Mouse (Mus musculus) forebrain, embryonic 12.5 days (tissue): Measurements from ENCODE around the gene Gpn3. TPM values are rescaled to one million over a fixed set of nuclear protein-coding genes. Genes with fewer than 3 reads are reported as not detected.
"Not testable (repeated sequence)": the region's sequence is repeated elsewhere in the genome, so short reads cannot be mapped to it uniquely, and the experiment has no call there.

Experiments used
- ATAC-seq: fragments of 200-750 bp; cut with Nextera tagmentation; 2 replicates; pipeline ENCODE4 v1.8.0; 2017; ENCODE audit warnings: moderate TSS enrichment; ENCODE audit not compliant: low FRiP score
- H3K27ac ChIP-seq: fragments of 300-500 bp; sonication (generic); 2 replicates; pipeline ENCODE4 v1.5.1; 2016; ENCODE audit warnings: mild to moderate bottlenecking
- H3K27me3 ChIP-seq: fragments of 300-500 bp; sonication (generic); 2 replicates; pipeline ENCODE4 v1.6.1; 2016; ENCODE audit warnings: mild to moderate bottlenecking
- H3K36me3 ChIP-seq: fragments of 300-500 bp; sonication (generic); replicated peaks from 2 replicates; pipeline ENCODE4 v1.6.1; 2016; ENCODE audit warnings: mild to moderate bottlenecking
- H3K4me1 ChIP-seq: fragments of 300-500 bp; sonication (generic); 2 replicates; pipeline ENCODE4 v1.6.1; 2016
- H3K4me2 ChIP-seq: fragments of 300-500 bp; sonication (generic); 2 replicates; pipeline ENCODE4 v1.6.1; 2016; ENCODE audit warnings: mild to moderate bottlenecking, moderate library complexity
- H3K4me3 ChIP-seq: fragments of 300-500 bp; sonication (generic); replicated peaks from 2 replicates; pipeline ENCODE4 v1.5.1; 2016; ENCODE audit warnings: mild to moderate bottlenecking
- H3K9ac ChIP-seq: fragments of 300-500 bp; sonication (generic); 2 replicates; pipeline ENCODE4 v1.6.1; 2016; ENCODE audit warnings: mild to moderate bottlenecking
- H3K9me3 ChIP-seq: fragments of 300-500 bp; sonication (generic); 2 replicates; pipeline ENCODE4 v1.6.1; 2016
- WGBS: fragments of 180-500 bp; shearing (Covaris S2); methylation state at CpG from one replicate; pipeline ENCODE4 v1.1.7; 2016; 5-methylcytosine and 5-hydroxymethylcytosine counted together
- polyA plus RNA-seq: library from polyadenylated mRNA; unstranded; fragments of >200 nt; fragmentation: Nextera tagmentation; extraction: Ambion mirVana; gene quantifications from 2 replicates; pipeline ENCODE4 v1.2.1, GENCODE M21; 2016

Gene Gpn3
- polyA plus RNA-seq, 1 experiment from 2014 or later = 62.6 TPM

DNA sequence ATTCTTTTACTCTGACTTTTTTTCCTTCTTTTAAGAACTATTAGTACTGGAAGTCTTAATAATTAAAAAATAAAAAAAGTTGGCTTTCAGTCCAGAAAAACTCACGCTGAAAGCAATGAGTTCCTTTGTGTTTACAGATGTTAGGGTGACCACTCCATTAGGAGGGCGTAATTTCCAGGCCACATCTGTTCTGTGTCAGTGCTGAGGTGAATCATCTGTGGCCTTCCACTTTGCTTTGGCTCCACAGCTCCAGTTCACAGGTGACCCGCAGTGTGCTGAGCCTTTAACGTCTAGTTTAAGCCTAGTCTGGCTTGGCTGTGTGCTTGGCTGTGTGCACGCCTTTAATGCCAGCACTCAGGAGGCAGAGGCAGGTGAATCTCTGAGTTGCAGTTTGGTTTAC, 40.2 kb downstream of the Gpn3 start:
- no peak overlapping the region for H3K4me2 ChIP-seq
- no peak for ATAC-seq
- 87% methylated on average over 5 of the region's 5 CpGs for WGBS

DNA sequence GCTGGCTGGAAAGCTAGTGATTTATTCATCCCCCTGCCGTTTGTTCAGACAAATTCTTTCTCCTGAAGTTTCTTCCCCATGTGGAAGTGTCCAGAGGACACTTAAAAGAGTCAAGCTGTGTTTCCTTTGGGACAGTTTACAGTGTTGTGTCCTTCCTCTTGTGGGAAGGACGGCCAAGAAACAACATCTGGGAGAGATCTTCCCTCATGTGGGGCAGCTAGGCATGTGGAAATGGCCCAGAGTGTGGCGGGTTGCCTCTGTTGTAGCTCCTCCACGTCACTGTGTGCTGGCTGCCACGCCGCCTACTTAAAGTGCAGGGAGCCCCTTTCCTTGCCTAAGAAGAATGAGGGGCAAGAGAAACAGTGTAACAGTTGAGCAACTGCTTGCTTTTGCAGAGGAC, 41.1 kb downstream of the Gpn3 start:
- ATAC-seq = no peak
- peaks cover 6% of the 10 kb centered on the region; the same call in 1 of the 2 replicates for H3K36me3 ChIP-seq
- no peak overlapping the region for H3K27ac ChIP-seq
- H3K9ac ChIP-seq = no peak overlapping the region
- WGBS = 72% methylated on average over 6 of the region's 6 CpGs
- no peak overlapping the region for H3K4me3 ChIP-seq
- no peaks in the 10 kb centered on the region for H3K27me3 ChIP-seq
- H3K4me2 ChIP-seq = no peak overlapping the region
- H3K4me1 ChIP-seq = no peaks in the 10 kb centered on the region
- no peaks in the 10 kb centered on the region for H3K9me3 ChIP-seq

More for the DNA sequence above, 40.2 kb downstream of the Gpn3 start:
- H3K27ac ChIP-seq = no peak overlapping the region
- H3K9me3 ChIP-seq = no peaks in the 10 kb centered on the region
- no peaks in the 10 kb centered on the region for H3K27me3 ChIP-seq
- peaks cover 12% of the 10 kb centered on the region for H3K36me3 ChIP-seq
- H3K9ac ChIP-seq = no peak overlapping the region
- no peak overlapping the region for H3K4me3 ChIP-seq
- H3K4me1 ChIP-seq = no peaks in the 10 kb centered on the region

DNA sequence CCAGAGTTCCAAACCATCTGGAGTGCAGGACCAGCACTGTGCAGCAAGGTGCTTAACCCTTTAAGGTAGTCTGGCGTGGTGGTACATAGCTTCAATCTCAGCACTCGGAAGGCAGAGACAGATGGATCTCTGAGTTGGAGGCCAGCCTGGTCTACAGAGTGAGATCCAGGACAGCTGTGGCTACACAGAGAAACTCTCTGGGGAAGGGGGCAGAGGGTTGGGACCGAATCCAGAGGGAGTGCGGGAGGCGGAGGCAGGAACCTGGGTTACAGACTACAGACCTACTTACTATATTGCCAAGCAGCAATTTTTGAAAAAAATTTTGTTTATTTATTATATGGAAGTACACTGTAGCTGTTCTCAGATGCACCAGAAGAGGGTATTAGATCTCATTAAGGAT, 42.7 kb downstream of the Gpn3 start:
- H3K4me1 ChIP-seq = no peaks in the 10 kb centered on the region
- no peak overlapping the region for H3K27ac ChIP-seq
- H3K27me3 ChIP-seq = no peaks in the 10 kb centered on the region
- H3K4me2 ChIP-seq = no peak overlapping the region
- H3K9me3 ChIP-seq = no peaks in the 10 kb centered on the region
- no peak overlapping the region for H3K4me3 ChIP-seq
- peaks cover 6% of the 10 kb centered on the region; the same call in 1 of the 2 replicates for H3K36me3 ChIP-seq
- WGBS = 94% methylated on average over 5 of the region's 5 CpGs
- no peak for ATAC-seq
- no peak overlapping the region for H3K9ac ChIP-seq

- Histone ChIP-seq H3K9ac (no peak overlapping the region), H3K4me3 (no peak overlapping the region), H3K27me3 (no peaks in the 10 kb centered on the region), H3K36me3 (0 out of 2 replicates have a peak, but pooled peaks cover 2% of the 10 kb centered on the region), H3K4me2 (no peak overlapping the region), H3K4me1 (no peaks in the 10 kb centered on the region), H3K9me3 (no peaks in the 10 kb centered on the region), H3K27ac (no peak overlapping the region)
- 92% methylated on average over 12 of the region's 12 CpGs for WGBS
- ATAC-seq = no peak
Measured at GRCm38 (mm10) chr5:122415465-122415864, 43.8 kb downstream of the Gpn3 start.

GRCm38 (mm10) chr5:122420676-122421075, 49.0 kb downstream of the Gpn3 start:
- H3K27ac ChIP-seq, H3K9ac ChIP-seq, H3K27me3 ChIP-seq, ATAC-seq, H3K4me2 ChIP-seq, H3K4me3 ChIP-seq, H3K36me3 ChIP-seq, H3K9me3 ChIP-seq: not testable (repeated sequence)
- H3K4me1 ChIP-seq = peaks cover 19% of the 10 kb centered on the region
- 64% methylated on average over 4 of the region's 4 CpGs for WGBS

- Histone ChIP-seq H3K27ac (peak within 1 kb of the TSS; percentile 93), H3K9ac (peak within 1 kb of the TSS; percentile 88), H3K27me3 (no peaks in the 10 kb centered on the region), H3K4me2 (peak within 1 kb of the TSS; percentile 95), H3K4me1 (peaks cover 19% of the 10 kb centered on the region), H3K4me3 (peak within 1 kb of the TSS; percentile 99), H3K36me3 (no peaks in the 10 kb centered on the region; the same call in 1 of the 2 replicates), H3K9me3 (no peaks in the 10 kb centered on the region)
- ATAC-seq = peak; percentile 33
- WGBS = 24% methylated on average over 17 of the region's 17 CpGs
Measured at GRCm38 (mm10) chr5:122421271-122422068, 49.8 kb downstream of the Gpn3 start, which contains the start of gene Anapc7. TSS of gene Anapc7 (plus strand) at chr5:122421693.

GRCm38 (mm10) chr5:122422071-122422964, 50.6 kb downstream of the Gpn3 start:
- WGBS = under 1% methylated on average over 73 of the region's 73 CpGs
- peak overlapping the region; percentile 88 for H3K9ac ChIP-seq
- peak overlapping the region; percentile 99 for H3K4me3 ChIP-seq
- H3K4me2 ChIP-seq = peak overlapping the region; percentile 95
- peak overlapping the region; percentile 93 for H3K27ac ChIP-seq
- H3K36me3 ChIP-seq = no peaks in the 10 kb centered on the region; the same call in 1 of the 2 replicates
- ATAC-seq = peak; percentile 93
- no peaks in the 10 kb centered on the region for H3K9me3 ChIP-seq
- peaks cover 19% of the 10 kb centered on the region for H3K4me1 ChIP-seq
- no peaks in the 10 kb centered on the region for H3K27me3 ChIP-seq

- Histone ChIP-seq H3K4me2 (peak overlapping the region; percentile 95), H3K4me3 (peak overlapping the region; percentile 99), H3K9me3 (no peaks in the 10 kb centered on the region), H3K27me3 (no peaks in the 10 kb centered on the region), H3K27ac (0 out of 2 replicates have a peak overlapping the region, but pooled peaks have one; percentile 93), H3K36me3 (peaks cover 4% of the 10 kb centered on the region), H3K4me1 (peaks cover 19% of the 10 kb centered on the region), H3K9ac (peak overlapping the region; percentile 88)
- WGBS = 40% methylated on average over 15 of the region's 15 CpGs
- ATAC-seq = no peak
Measured at GRCm38 (mm10) chr5:122423083-122423482, 51.4 kb downstream of the Gpn3 start.

DNA sequence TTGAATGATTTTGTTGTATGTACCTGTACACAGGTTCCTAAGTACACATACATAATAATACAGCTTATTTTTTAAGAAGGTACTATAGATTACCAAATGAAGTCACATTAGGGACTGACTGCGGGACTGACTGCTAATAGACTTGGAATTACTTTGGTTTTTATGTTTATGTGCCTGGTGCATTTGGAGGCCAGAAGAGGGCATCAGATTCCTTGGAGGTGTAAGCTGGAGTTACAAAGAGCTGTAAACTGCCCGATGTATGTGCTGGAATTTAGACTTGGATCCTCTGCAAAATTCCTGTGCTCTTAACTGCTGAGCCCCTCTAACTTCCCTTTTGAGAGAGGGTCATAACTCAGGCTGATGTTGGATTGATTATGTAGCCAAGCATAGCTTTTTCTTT, 53.9 kb downstream of the Gpn3 start:
- Histone ChIP-seq H3K4me3 (no peak overlapping the region), H3K27me3 (no peaks in the 10 kb centered on the region), H3K36me3 (peaks cover 29% of the 10 kb centered on the region), H3K4me1 (peaks cover 19% of the 10 kb centered on the region), H3K27ac (no peak overlapping the region), H3K9me3 (no peaks in the 10 kb centered on the region), H3K9ac (no peak overlapping the region), H3K4me2 (no peak overlapping the region)
- 98% methylated on average over 2 of the region's 2 CpGs for WGBS
- ATAC-seq = no peak

- Histone ChIP-seq H3K36me3 (peaks cover 73% of the 10 kb centered on the region), H3K4me1 (no peaks in the 10 kb centered on the region), H3K27me3 (no peaks in the 10 kb centered on the region), H3K4me2 (no peak overlapping the region), H3K27ac (no peak overlapping the region), H3K4me3 (no peak overlapping the region), H3K9me3 (no peaks in the 10 kb centered on the region), H3K9ac (no peak overlapping the region)
- 96% methylated on average over 4 of the region's 4 CpGs for WGBS
- ATAC-seq = no peak
Measured at GRCm38 (mm10) chr5:122430036-122430775, 58.5 kb downstream of the Gpn3 start.

GRCm38 (mm10) chr5:122431221-122431620, 59.5 kb downstream of the Gpn3 start:
- H3K36me3 ChIP-seq = peaks cover 82% of the 10 kb centered on the region

More at GRCm38 (mm10) chr5:122431221-122431620, 59.5 kb downstream of the Gpn3 start:
- Histone ChIP-seq H3K9ac (no peak overlapping the region), H3K4me2 (no peak overlapping the region), H3K27me3 (no peaks in the 10 kb centered on the region), H3K4me3 (no peak overlapping the region), H3K4me1 (no peaks in the 10 kb centered on the region), H3K27ac (no peak overlapping the region), H3K9me3 (no peaks in the 10 kb centered on the region)
- ATAC-seq = no peak
- 97% methylated on average over 8 of the region's 8 CpGs for WGBS
